Mouse (Mus musculus) ovary, postnatal 36 days (tissue): Measurements from ENCODE around the gene Cpeb4.
"Not testable (repeated sequence)": the region's sequence is repeated elsewhere in the genome, so short reads cannot be mapped to it uniquely, and the experiment has no call there.

ENCODE experiments used
- DNase-seq: peaks from one replicate; pipeline ENCODE4 v3.0.0; 2022; ENCODE audit warnings: low spot score, mixed read lengths

Gene Cpeb4

DNA sequence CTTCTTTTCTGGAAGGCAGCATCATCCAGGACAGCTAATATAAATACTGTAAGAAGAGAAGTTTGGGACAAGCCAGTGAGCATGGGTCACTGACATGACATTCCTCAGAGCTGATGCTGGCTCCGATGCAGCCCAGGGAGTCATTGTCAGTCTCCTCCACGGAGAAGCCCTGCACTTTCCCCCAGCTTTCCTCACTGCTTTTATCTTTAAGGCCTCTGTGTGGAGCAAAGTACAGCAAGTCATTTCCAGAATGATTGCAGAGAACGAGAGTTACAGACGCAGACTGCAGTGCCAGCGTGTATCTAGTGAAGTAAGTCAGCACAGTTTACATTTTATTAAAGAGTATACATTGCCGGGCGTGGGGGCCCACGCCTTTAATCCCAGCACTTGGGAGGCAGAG, 102.8 kb downstream of the Cpeb4 start:
- DNase-seq, result no peak

DNA sequence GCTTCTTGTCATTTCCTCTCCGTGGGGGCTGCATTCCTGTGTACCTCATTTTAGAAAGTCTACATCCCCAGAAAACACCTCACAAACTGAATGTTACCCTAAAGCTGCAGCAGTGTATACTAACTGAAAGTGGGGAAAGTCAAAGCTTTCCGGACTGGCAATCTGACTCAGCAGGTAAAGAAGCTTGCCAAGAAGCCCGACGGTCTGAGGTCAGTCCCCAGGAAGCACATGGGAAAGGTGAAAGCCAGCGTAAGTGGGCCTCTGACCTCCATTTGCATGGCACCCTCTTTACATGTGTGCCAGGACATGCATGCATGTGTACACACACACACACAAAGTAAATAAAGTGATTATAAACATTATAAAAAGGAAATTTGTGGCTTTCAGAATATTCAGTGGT, 103.7 kb downstream of the Cpeb4 start:
- no peak for DNase-seq

DNA sequence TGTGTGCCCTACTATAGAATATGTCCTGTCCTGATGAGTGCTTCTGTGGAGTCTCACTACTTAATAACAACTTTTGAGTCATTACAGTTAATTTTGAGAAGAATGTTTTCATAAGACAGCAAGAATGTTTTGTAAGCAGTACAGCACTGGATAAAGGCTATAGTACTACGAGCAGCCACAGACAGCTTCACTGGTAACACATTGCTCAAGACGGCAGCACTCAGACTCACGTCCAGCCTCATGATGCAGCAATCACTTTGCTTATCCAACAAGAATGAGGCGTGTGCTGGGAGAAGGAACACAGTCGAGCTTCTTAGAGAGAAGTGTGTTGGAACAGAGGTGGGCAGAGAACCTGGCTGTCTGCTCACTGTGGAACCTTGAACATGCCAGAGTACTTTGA, 104.1 kb downstream of the Cpeb4 start:
- DNase-seq, result no peak

DNA sequence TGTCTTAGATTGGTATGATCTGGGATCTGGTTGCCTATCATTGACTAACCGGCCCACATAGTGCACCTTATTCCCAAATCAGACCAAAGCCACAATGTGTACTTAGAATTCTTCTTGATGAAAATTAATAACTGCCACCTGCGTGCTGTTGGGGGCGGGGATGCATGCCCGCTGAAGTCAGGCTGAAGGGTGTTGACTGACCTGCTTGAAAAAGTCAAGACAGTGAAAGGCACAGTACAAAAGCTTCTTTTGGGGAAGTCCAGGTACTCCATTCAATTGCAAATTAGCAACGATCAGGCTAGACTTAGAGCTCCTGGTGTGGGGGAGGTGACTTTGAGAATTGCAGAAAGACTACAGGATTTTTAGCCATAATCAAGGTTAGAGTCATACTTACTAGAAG, 108.1 kb downstream of the Cpeb4 start:
- not testable (repeated sequence) for DNase-seq

DNA sequence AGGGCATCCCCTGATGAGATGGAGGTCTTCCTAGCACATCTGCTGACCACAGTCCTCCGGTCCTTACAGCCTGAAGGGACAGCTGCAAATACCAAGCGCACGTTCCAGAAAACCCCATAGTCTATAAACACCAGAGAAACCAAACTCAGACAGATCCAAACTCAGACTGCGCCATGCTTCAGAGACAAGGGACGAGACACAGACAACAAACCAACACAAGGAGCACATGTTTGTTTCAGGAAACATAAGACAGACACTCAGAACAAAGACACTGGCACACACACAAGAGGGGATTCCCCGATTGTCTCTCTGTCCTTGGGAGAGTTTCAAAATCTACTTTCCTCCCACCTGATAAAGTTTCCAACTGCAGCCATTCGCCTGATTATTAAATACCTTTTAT, 109.8 kb downstream of the Cpeb4 start:
- DNase-seq, result no peak

DNA sequence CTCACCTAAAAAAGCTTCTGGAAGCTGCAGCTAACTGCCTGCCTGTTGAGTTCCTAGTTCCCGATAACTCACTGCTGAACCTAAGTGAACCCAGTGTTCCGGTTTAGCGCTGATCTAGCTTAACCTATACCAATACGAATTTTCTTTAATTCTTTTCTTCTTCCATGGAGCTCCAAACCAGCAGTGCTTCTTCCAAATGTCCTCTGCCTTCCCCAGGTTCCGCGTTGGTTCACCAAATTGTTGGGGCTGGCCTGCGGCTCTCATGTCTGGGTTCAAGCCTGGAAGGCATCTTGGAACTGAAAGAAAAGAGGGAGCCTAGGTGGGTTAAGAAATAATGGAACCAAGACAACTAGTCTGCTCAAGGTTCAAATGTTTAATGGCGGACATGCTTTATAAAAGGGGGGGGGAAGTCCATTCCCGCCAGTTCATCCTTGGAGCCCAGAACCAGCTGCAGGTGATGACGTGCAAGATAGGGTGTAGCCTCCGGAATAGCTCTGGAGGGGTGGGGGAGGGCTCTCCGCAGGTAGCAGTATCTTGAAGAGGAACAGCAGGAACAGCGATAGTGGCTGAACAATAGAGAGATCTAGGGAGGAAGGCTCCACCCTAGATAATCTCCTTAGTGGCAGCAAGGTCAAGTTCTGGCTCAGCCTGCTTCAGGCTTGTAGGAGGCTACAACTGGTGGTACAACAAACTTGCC, 110.4 kb downstream of the Cpeb4 start:
- not testable (repeated sequence) for DNase-seq

DNA sequence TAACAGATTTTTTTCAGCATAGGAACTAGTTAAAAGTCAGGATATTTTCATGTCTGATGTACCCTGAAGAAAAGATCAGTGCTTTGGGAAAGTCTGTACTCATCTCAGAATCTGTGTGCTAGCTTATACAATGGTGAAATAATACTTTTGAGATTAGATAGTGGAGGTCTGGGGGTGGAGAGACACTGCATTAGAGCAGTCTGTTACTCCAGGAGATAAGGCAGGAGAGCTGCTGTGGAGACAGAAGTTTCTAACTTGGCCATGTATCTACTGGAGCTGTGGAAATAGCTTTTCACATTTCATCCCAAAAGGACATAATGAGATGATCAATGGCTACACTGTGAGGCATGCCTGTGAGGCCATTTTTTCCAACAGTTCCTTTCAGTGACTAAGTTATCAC, 111.2 kb downstream of the Cpeb4 start:
- no peak for DNase-seq

DNA sequence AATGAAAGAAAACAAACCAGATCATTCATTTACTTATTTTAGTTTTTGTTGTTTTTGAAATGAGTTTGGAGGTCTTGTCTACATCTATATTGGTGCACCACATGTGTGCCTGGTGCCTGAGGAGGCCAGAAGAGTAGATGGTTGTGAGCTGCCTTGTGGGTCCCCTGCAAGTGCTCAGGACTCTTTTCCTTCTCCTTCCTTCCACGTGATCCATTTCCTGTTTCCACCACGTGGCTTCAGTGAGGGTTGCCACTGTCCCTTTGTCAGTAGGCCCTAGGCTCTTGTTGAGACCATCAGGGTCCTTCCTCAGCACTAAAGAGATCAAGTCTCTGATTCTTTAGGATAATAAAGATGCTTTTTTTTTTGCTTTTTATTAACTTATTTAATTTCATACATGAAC, 112.8 kb downstream of the Cpeb4 start:
- DNase-seq, result no peak
